Mouse (Mus musculus) c-Kit-positive CD71-positive TER-119-negative erythroid progenitor cells, embryonic 14.5 days (primary cell): ENCODE data around the gene Cyp4f14.

Experiments used
- DNase-seq: peaks from one replicate; pipeline ENCODE4 v3.0.0-alpha.2; 2013; ENCODE audit warnings: low read depth

Cyp4f14 gene

GRCm38 (mm10) chr17:32917131-32917530 lies at the start of gene Cyp4f14:
Gene Cyp4f14 (minus strand): TSS chr17:32917342.
- no peak for DNase-seq

GRCm38 (mm10) chr17:32965623-32966290 lies 48.6 kb upstream of the Cyp4f14 start, which contains the start of gene Zfp472:
Gene Zfp472 (plus strand): TSS chr17:32965814.
- peak; percentile 94 for DNase-seq

GRCm38 (mm10) chr17:32965253-32965622 lies 48.1 kb upstream of the Cyp4f14 start:
- no peak for DNase-seq

- DNase-seq, result peak; percentile 53
These were observed 34.3 kb upstream of the Cyp4f14 start for GRCm38 (mm10) chr17:32951441-32951840.

GRCm38 (mm10) chr17:32951006-32951405 lies 33.9 kb upstream of the Cyp4f14 start:
- no peak for DNase-seq

GRCm38 (mm10) chr17:32950136-32950535 lies 33.0 kb upstream of the Cyp4f14 start:
- no peak for DNase-seq

- DNase-seq, result peak; percentile 68
These were observed 30.2 kb upstream of the Cyp4f14 start, which contains the start of gene Cyp4f13 for GRCm38 (mm10) chr17:32947215-32947914. Gene Cyp4f13 (minus strand): TSS chr17:32947402.

GRCm38 (mm10) chr17:32946716-32947115 lies 29.6 kb upstream of the Cyp4f14 start:
- no peak for DNase-seq

- DNase-seq, result no peak
These were observed 27.4 kb upstream of the Cyp4f14 start for GRCm38 (mm10) chr17:32944402-32945035.

GRCm38 (mm10) chr17:32943661-32944060 lies 26.5 kb upstream of the Cyp4f14 start:
- DNase-seq, result no peak

- DNase-seq, result no peak
These were observed 22.7 kb upstream of the Cyp4f14 start for GRCm38 (mm10) chr17:32939831-32940230.

GRCm38 (mm10) chr17:32927803-32928202 lies 10.7 kb upstream of the Cyp4f14 start:
- no peak for DNase-seq

- DNase-seq, result peak; percentile 27
These were observed 7.6 kb upstream of the Cyp4f14 start for GRCm38 (mm10) chr17:32924658-32925312.

- no peak for DNase-seq
These were observed 6.5 kb upstream of the Cyp4f14 start for GRCm38 (mm10) chr17:32923681-32924080.

- DNase-seq, result no peak
These were observed 2.0 kb upstream of the Cyp4f14 start for GRCm38 (mm10) chr17:32919123-32919522.

- DNase-seq, result no peak
These were observed 1.1 kb downstream of the Cyp4f14 start for GRCm38 (mm10) chr17:32916075-32916474.

GRCm38 (mm10) chr17:32906172-32906571 lies 11.0 kb downstream of the Cyp4f14 start:
- no peak for DNase-seq

GRCm38 (mm10) chr17:32905239-32905638 lies 11.9 kb downstream of the Cyp4f14 start:
- peak; percentile 44 for DNase-seq

- DNase-seq, result no peak
These were observed 12.7 kb downstream of the Cyp4f14 start for GRCm38 (mm10) chr17:32904414-32904813.

GRCm38 (mm10) chr17:32901751-32902525 lies 15.2 kb downstream of the Cyp4f14 start:
- DNase-seq, result no peak

- no peak for DNase-seq
These were observed 21.7 kb downstream of the Cyp4f14 start for GRCm38 (mm10) chr17:32895421-32895820.

GRCm38 (mm10) chr17:32893901-32894300 lies 23.2 kb downstream of the Cyp4f14 start:
- DNase-seq, result no peak
